Mouse (Mus musculus) adrenal gland, postnatal 10 days (tissue): ENCODE data around the gene Ddx19b. TPM values are rescaled to one million over a fixed set of nuclear protein-coding genes. Genes with fewer than 3 reads are reported as not detected.
"Not testable (repeated sequence)": the region's sequence is repeated elsewhere in the genome, so short reads cannot be mapped to it uniquely, and the experiment has no call there.

ENCODE experiments used
- DNase-seq: peaks from one replicate; pipeline ENCODE4 v3.0.0; 2021; ENCODE audit warnings: mixed read lengths
- microRNA-seq: library from miRNA; unstranded; fragments of <30 nt; microRNA quantifications from one replicate; pipeline ENCODE4 v1.2.0, GENCODE M21; 2021
- total RNA-seq, 2 experiments: library from RNA; stranded (reverse); gene quantifications; 2 replicates each; pipeline ENCODE4 v1.2.3; 2021

Gene Ddx19b
- total RNA-seq, 2 experiments from 2014 or later, result 12.6 to 13.0 TPM

DNA sequence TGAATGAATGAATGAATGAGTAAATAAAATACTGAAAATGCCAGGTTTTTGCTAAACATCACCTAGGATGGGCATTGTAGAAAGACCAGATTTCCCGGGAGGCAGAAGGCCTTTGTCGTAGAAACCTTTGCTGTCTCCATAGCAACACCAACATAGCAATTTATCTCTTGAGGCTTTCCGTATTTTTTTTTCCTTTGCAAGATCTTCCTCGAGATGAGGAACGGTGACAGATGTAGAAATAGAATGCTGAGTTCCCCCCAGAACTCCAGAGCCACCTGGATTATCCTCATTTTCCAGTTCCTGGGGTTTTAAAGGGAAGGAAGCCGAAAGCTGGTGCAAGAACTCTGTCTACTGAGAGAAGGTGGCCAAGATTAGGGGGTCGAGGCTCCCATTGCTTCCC lies 66.9 kb downstream of the Ddx19b start:
- DNase-seq, result no peak

DNA sequence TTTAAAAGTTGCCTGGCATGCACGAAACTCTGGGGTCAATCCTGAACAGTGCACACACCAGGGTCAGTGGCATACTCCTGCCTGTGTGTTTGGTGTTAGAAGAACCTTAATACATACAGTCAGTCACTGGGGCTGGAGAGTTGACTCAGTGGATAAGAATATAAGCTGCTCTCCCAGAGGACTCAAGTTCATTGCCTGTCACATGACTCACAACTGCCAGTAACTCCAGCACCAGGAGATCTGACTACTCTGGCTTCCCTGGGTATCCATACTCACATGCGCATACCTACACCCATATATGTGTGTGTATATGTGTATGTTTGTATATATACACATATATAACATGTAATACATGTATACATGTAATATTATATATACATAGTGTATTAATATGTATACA lies 68.5 kb downstream of the Ddx19b start:
- DNase-seq, result no peak

DNA sequence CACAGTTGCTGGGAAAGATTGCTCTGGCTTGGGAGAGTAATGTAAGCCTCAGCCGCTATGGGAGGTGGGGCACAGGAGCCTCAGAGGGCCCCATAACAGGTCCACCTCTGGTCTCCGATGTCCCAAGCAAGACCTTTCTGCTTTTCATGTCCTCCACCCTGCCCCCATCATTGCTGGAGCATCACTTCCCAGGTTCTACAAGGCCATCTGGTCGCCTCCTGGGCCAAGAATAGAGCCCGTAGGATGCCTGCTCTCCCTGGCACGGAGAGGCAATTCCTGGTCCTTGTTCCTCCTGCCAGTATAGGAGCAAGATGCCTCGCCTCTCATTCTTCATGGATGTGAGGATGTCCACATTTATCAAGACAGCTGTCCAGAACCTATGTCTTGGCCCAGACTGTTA lies 71.6 kb downstream of the Ddx19b start:
- no peak for DNase-seq

DNA sequence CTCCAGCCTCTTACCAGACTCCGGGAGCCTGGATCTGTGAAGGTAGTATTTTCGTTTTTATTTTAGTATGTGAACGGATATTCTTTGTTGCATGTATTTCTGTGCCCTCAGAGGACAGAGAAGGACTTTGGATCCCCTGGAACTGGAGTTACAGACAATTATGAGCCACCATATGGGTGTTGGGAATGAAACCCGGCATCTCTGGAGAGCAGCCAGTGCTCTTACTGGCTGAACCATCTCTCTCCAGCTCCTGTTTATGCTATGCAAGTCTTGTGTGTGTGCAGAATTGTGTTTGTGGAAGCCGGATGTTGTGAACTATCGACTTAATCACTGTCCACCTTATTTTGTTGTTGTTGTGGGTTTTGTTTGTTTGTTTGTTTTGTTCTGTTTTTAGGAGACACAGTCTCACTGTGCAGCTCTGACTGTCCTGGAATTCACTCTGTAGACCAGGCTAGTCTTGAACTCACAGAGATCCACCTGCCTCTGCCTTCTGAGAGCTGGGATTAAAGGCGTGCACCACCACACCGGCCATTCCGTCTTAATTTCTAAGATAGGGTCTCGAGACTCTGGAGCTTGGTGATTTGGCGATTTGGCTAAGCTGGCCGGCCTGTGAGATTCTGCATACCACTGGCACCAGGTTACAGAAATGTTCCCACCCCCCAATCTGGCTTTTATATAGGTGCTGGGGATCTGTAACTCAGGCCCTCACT lies 72.3 kb downstream of the Ddx19b start:
- no peak for DNase-seq

DNA sequence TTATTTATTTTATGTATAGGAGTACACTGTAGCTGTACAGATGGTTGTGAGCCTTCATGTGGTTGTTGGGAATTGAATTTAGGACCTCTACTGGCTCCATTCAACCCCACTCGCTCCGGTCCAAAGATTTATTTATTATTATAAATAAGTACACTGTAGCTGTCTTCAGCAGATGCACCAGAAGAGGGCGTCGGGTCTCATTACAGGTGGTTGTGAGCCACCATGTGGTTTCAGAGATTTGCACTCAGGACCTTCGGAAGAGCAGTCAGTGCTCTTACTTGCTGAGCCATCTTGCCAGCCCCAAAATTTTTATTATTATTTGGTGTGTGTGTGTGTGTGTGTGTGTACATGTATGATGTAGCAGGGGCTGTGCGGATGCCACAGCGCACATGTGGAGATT lies 73.0 kb downstream of the Ddx19b start:
- DNase-seq, result not testable (repeated sequence)

DNA sequence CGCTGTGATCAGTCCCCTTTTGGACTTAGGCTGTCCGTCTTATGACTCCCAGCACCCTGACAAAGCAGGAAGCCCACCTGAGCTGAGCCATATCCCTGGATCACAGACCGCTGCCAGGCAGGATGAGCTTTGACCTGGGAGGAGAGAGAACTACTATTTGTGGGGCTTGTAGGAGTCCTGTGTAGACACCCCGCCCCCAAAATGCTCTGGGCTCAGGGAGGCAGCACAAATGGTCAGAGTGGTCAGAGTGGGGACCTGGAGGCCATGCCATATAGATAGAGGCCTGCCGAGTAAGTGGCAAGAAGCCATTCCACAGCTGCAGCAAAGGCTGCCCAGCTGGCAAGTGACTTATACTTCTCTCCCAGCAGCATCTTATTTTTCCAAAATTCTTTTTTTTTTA lies 73.4 kb downstream of the Ddx19b start:
- no peak for DNase-seq

DNA sequence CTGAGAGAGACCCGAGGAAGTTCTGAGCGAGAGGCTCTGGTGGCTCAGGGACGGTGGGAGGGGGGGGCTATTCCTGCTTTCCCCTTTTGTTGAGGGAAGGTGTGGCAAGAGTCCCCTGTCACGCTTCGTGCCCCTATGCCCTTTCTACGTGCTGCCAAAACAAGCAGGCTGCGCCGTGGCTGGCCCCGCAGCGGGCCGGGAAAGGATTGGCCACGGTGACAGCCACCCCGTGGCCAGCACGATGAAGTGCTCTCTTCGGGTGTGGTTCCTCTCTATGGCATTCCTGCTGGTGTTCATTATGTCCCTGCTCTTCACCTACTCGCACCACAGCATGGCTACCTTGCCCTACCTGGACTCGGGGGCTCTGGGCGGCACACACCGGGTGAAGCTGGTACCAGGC lies 74.1 kb downstream of the Ddx19b start:
- DNase-seq, result no peak

DNA sequence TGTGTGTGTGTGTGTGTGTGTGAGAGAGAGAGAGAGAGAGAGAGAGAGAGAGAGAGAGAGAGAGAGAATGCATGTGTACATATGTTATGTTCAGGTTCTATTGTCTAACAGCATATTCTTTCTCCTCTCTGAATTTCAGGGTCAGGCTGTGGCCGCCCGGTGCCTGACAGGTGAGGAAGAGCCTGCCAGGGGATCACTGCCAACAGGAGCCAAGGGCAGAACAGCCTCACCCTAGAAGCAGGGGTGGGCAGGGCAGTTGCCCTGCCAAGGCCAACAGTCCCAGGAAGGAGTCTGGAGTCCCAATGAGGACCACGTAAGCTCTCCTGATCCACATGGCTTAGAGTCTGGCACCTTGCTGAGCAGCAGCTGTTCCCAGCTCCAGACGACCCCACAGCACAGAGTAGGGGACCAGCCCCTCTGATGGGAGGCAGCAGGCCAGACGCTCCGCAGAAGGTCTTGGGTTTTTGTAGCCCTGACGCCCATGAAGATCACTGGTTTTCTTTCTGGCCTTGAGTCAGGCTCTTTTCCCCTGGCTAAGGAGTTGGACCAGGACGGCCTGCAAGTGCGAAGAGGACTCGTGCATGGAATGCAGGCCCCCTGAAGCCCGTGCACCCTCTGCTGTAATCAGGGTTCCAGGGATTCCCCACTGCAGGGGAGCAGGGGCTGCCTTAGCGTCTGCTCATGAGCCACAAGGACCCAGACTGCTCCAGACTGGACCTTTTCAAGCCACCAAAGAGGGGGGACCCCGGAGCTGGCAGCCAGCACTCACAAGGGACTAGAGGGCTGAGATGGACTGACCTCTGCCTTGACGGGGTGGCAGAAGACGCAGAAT lies 74.7 kb downstream of the Ddx19b start:
- DNase-seq, result no peak

DNA sequence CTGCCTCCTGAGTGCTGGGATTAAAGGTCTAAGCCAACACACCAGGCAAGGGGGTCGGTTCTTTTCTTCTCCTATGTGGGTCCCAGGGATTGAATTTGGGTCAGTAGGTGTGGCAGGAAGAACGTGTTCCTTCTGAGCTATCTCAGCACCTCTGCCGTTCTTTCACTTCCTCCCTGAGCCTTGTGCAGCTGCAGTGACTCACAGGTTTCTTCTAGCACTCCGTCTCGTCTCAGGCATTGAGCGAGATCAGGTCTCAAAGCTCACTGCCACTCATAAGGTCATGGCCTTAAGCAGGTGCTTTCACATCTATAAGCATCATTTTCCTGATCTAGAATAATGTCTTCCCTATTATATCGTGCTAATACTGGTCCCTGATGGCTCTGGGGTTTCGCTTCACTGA lies 76.8 kb downstream of the Ddx19b start:
- no peak for DNase-seq

Small RNA genes lying within 50 kb of the gene (microRNA-seq; reads per million reads assigned to microRNA genes)
- gene Gm24103 (not detected), gene Mir3473d (not detected)

Other genes starting within 250 kb of the Ddx19b start
- gene Il34, start 225.8 kb downstream of the Ddx19b start, total RNA-seq, result 1 to 10 TPM; 8.6 to 9.9 TPM
- 10 to 100 TPM; 75.3 to 89.4 TPM for gene Cog4, start 185.2 kb downstream of the Ddx19b start, total RNA-seq
- gene Sf3b3, start 185.0 kb downstream of the Ddx19b start, total RNA-seq, result 10 to 100 TPM; 61.0 to 74.0 TPM
- 10 to 100 TPM in 1 of 2 experiments, 1 to 10 TPM in 1; 7.9 to 10.6 TPM for gene Fuk, start 129.3 kb downstream of the Ddx19b start, total RNA-seq
- gene St3gal2, start 111.8 kb downstream of the Ddx19b start, total RNA-seq, result 10 to 100 TPM; 23.6 to 26.6 TPM
- 10 to 100 TPM; 47.6 to 50.1 TPM for gene Ddx19a, start 34.0 kb downstream of the Ddx19b start, total RNA-seq
- 10 to 100 TPM; 70.6 to 78.6 TPM for gene Aars, start 1.4 kb upstream of the Ddx19b start, total RNA-seq
- gene Exosc6, start 24.6 kb upstream of the Ddx19b start, total RNA-seq, result not detected
- gene Clec18a, start 60.7 kb upstream of the Ddx19b start, total RNA-seq, result under 1 TPM in 1 of 2 experiments, not detected in 1; 0.15 TPM
- 10 to 100 TPM; 42.0 to 56.4 TPM for gene Pdpr, start 62.9 kb upstream of the Ddx19b start, total RNA-seq
- gene Glg1, start 227.5 kb upstream of the Ddx19b start, total RNA-seq, result 10 to 100 TPM; 79.4 to 92.1 TPM